Mouse (Mus musculus) cortical plate, adult 2 months (tissue): ENCODE data around the gene Lingo1. TPM values are rescaled to one million over a fixed set of nuclear protein-coding genes. Genes with fewer than 3 reads are reported as not detected.

Experiments
- H3K27ac ChIP-seq: fragments of 200-500 bp; 2 replicates; pipeline ENCODE4 v1.5.1; 2012; ENCODE audit warnings: low read length, control low read depth, inconsistent platforms; ENCODE audit not compliant: insufficient read depth
- H3K4me1 ChIP-seq: fragments of 200-500 bp; 2 replicates; pipeline ENCODE4 v1.6.1; 2011; ENCODE audit warnings: low read length; ENCODE audit not compliant: control insufficient read depth, insufficient read depth
- H3K4me3 ChIP-seq: fragments of 200-500 bp; 2 replicates; pipeline ENCODE4 v1.5.1; 2011; ENCODE audit warnings: mild to moderate bottlenecking, low read length, control low read depth; ENCODE audit not compliant: insufficient read depth
- CTCF ChIP-seq: fragments of 200-500 bp; IDR thresholded peaks from 2 replicates; pipeline ENCODE4 v1.5.1; 2011; ENCODE audit warnings: mild to moderate bottlenecking, control low read depth, low read length; ENCODE audit not compliant: insufficient read depth; ENCODE audit errors: extremely low read depth
- POLR2A ChIP-seq: fragments of 200-500 bp; IDR thresholded peaks from 2 replicates; pipeline ENCODE4 v1.6.1; 2011; ENCODE audit warnings: mild to moderate bottlenecking, low read length, control low read depth; ENCODE audit not compliant: insufficient read depth; ENCODE audit errors: extremely low read depth
- polyA plus RNA-seq: library from polyadenylated mRNA; depleted of rRNA; stranded (reverse); fragments of >200 nt; gene quantifications from 2 replicates; pipeline ENCODE4 v1.2.3, GENCODE M21; 2012

Lingo1 gene
- polyA plus RNA-seq, 1 experiment: 476 TPM

DNA sequence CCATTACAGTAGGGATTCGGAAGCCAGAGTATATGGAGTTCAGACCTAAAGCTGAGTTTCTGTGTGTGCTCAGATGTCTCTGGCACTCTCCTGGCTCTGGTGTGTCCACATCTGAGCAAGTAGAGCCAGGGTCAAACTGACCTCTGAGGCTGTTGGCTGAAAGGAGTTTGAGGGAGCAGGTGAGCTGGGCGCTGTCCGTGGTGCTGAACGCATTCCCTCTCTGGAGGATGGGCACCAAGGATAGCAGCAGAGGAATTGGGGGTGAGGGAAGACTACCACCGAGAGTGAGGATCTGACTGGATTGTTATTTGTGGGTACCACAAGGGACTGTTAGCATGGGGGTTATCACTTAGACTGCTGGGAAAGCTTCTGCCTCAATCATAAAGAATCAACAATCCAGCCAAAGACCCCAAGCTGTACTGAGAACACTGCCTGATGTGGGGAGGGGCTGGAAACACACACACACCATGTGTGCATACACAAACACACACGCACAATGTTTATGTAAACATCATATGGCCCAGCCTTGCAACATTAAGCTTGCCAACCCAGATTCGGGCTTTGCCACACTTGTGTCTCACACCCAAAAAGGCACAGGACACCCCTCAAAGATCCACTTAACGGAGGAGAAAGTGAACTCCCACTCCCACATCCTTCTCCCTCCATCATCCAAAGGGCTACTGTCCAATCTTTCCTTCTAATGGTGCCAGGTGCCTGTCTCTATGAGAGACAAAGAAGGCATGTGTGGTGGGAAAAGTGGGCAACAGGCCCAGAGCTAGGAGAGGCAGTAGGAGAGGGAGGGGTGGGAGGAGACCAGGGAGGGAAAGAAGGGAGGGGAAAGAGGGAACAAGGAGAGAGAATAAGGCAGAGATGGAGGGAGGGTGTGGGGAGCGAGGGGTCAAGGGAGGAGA, 57.8 kb downstream of the Lingo1 start:
- no peak for TF ChIP-seq CTCF
- no peak for TF ChIP-seq POLR2A
- H3K4me3 ChIP-seq: no peak overlapping the region
- H3K4me1 ChIP-seq: peaks cover 14% of the 10 kb centered on the region
- no peak overlapping the region for H3K27ac ChIP-seq

DNA sequence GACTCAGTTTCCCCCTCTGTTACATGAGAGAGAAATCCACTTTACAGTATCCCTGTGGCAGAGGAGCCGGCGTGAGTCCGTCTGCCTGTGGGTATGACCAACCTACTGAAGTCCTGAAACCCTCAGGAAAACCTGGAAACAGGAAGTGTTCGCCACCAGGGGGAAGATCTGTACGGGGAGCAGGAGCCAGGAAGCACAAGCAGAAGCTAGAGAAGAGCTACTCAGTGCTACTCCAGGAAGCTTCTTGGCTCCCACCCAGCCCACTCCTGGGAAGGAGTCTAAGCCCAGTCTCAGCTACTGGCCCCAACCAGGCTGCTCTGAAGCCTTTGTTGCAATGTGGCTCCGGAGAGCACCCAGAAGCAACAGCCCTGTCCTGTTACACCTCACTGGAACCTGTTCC, 61.9 kb downstream of the Lingo1 start:
- Histone ChIP-seq H3K27ac (no peak overlapping the region), H3K4me1 (peaks cover 13% of the 10 kb centered on the region), H3K4me3 (no peak overlapping the region)
- TF ChIP-seq CTCF (0 out of 2 replicates have a peak, but pooled peaks have one; percentile 20), POLR2A (no peak)

DNA sequence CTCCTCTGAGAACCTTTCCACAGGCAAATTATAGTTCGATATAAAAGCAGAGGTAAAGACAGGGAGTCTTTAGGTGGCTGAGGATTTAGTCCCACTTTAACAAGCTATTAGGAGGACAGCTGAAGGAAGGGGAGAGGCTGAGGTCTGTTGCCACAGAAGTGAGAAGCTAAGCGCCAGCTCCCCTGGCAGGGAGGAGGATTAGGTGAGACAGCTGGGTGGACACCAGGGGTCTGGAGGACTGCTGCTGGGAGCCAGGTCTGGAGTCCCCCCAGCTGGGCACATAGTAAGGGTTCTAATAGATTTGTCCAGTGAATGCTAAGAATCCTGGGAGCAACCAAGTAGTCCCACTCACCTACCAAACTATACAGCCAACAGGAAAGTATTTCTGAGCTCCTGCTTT, 65.3 kb downstream of the Lingo1 start:
- TF ChIP-seq CTCF: no peak
- no peak for TF ChIP-seq POLR2A

DNA sequence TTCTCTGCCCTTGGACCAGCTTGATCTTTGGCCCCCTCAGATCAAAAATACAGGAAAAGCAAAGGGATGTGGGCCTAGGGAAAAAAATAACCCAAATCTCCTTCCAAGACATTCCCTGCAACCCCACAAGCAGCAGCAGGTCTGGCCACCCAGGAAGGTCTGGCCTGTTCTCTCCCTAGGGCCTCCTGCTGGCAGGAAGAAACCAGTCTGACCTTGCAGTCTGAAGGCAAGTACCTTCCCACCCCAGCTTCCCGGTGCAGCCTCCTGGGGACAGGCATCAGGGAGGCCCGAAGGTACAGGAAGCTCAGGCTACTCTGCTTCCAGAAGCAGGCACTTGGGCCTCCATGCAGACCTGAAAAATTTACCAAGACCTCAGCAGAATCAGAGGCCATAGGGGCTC, 67.1 kb downstream of the Lingo1 start:
- TF ChIP-seq CTCF (no peak), POLR2A (no peak)
- Histone ChIP-seq H3K4me1 (peaks cover 4% of the 10 kb centered on the region), H3K27ac (no peak overlapping the region), H3K4me3 (no peak overlapping the region)

More for the DNA sequence above, 65.3 kb downstream of the Lingo1 start:
- no peak overlapping the region for H3K27ac ChIP-seq
- peaks cover 8% of the 10 kb centered on the region for H3K4me1 ChIP-seq
- no peak overlapping the region for H3K4me3 ChIP-seq

DNA sequence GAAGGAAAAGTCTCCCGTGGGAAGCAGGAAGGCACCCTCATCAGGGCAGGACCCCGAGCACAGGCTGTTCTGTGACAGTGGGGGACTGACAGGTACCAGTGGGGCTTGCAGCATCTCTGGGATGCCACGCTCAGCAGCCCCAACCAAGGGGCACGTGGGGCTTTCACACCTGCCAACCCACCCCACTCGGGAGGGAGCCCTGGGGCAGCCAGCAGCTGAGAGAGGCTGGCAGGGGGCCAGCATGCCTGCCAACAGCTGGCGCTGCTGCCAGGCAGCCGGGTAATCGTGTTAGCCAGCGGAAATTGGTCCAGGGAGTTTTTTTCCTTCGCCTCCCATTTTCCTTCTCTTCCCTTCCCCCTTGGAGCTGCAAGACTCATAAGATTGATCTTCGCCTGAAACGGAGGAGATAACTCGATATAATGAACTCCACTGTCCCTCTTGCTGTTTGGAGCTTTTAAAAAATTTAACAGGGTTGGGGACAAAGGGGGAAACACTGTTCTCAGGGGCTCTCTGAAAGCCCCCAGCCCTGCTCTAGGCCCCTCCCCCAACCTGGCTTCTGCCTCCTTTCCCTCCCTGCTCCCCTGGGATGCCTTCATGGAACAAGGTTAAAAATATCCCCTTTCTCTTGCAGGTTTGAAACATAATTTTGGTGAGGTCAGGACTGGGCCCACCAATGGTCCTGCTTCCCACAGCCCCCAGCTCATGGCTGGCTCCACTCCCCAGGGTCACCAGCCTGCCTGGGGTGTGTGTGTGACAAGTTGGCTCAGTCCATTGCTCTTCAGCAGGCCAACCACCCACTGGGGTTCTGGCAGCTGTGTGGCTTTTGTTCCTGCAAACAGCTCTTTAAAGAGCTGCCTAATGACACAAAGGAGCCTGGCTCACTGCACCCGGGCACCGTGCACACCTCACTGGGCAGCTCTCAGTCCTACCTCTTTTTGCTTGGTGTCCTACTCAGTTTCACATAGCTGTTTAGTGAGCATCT, 68.3 kb downstream of the Lingo1 start:
- TF ChIP-seq CTCF (no peak), POLR2A (no peak)
- H3K27ac ChIP-seq: no peak overlapping the region

DNA sequence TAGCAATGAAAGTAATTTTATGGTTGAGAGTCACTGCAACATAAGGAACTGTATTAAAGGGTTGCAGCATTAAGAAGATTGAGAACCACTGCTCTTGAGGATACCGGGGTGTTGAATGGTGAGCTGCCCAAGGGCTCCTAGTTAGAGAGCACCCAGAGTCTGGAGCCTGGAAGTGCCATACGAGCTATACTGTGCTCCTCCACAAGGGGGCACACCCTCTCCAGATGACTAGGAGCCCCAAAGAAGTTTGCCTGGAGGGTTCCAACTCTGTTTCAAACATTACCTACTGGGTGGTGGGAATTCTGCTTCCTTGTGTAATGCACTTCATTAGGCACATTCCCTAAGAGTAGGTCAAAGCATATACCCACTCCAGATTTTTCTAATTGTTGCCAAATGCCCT, 70.5 kb downstream of the Lingo1 start:
- no peak overlapping the region for H3K27ac ChIP-seq
- H3K4me3 ChIP-seq: no peak overlapping the region
- TF ChIP-seq CTCF (peak; percentile 70), POLR2A (no peak)
- H3K4me1 ChIP-seq: peaks cover 18% of the 10 kb centered on the region

More for the DNA sequence above, 68.3 kb downstream of the Lingo1 start:
- no peak overlapping the region for H3K4me3 ChIP-seq
- H3K4me1 ChIP-seq: peaks cover 6% of the 10 kb centered on the region

DNA sequence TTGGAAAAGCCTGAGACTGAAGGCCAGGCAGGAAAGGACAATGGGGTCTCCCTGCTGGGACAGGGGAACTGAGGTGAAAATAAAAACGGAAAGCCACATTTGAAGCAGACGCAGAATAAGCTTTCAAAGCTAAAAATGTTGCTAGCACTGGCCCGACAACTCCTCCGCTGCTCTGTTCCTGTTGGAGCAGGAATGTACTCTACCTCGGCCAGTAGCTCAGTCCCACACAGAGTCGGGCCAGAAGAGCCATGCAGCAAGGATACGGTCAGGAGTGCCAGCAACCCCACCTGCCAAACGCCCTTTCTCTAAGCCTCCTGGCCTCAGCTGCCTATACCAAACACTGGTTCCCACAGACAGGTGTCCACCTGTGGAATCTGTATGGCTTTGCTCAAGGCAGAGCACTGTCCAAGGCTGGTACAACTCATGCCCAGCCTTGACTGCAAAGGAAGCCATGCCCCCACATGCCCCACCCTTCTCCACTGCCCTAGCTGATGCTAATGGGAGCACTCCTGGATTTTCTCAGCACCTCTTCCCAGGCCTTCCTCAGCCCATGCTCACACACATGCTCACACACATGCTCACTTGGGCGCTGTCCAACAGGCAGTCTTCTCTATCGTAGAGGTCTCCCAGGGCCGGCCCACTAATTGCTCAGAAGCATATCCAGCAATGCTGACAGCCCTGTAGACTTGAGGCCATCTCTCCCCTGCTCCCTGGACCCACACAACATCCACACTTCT, 74.0 kb downstream of the Lingo1 start:
- H3K4me1 ChIP-seq: peaks cover 16% of the 10 kb centered on the region
- TF ChIP-seq CTCF: no peak
- no peak for TF ChIP-seq POLR2A
- no peak overlapping the region for H3K4me3 ChIP-seq
- H3K27ac ChIP-seq: peak overlapping the region; percentile 39; the same call in 1 of the 2 replicates

DNA sequence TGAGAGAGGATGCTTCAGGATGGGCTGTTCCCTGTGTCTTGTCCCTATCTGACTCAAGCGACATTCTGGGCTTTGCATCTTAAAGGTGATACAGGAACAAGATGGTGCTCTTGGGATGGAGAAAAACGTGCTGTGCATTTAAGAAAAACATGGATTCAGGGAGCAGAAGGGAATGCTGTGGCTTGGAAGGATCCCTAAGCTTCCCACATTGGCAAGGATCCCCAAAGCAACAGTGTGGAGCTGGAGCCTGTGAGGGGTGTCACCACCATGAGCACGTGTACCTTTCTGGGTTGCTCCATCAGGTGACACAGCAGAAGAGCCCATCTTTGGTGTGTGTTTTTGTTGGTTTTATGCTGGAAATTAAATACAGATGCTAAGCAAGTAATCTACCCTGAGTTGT, 77.3 kb downstream of the Lingo1 start:
- peaks cover 18% of the 10 kb centered on the region for H3K4me1 ChIP-seq
- no peak overlapping the region for H3K4me3 ChIP-seq
- peak overlapping the region; percentile 49 for H3K27ac ChIP-seq
- TF ChIP-seq POLR2A (no peak), CTCF (no peak)

DNA sequence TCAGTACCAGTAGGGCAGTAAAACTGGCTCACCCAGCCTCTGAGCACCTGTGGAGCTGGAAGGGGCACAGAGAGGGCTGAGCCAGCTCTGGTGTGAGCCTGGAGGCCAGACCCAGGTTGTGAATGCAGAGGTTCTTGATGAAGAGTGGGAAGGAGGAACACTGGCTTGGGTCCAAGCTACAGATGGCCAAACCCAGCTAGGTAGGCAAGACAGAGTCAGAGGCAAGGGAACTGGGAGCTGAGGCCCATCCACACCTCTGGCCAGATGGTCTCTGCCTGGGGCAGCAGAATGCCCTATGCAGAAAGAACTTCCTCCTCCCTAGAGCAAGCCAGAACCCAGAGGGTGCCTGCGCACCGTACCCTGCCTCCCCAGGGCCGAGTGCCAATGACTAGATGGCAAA, 79.7 kb downstream of the Lingo1 start:
- Histone ChIP-seq H3K27ac (peak overlapping the region; percentile 42; the same call in 1 of the 2 replicates), H3K4me3 (no peak overlapping the region), H3K4me1 (peaks cover 13% of the 10 kb centered on the region)
- TF ChIP-seq POLR2A: no peak
- no peak for TF ChIP-seq CTCF
